Mouse (Mus musculus) ES-Bruce4 (cell line): ENCODE results near the gene Col28a1. TPM values are rescaled to one million over a fixed set of nuclear protein-coding genes. Genes with fewer than 3 reads are reported as not detected.

Experiments
- H3K27ac ChIP-seq: 2 replicates; pipeline ENCODE4 v1.5.1; 2012; ENCODE audit warnings: low read length, inconsistent platforms; ENCODE audit not compliant: insufficient read depth
- H3K27me3 ChIP-seq: 2 replicates; pipeline ENCODE4 v1.6.1; 2012; ENCODE audit warnings: mild to moderate bottlenecking, low read length, inconsistent platforms; ENCODE audit not compliant: control insufficient read depth, poor library complexity, insufficient read depth, severe bottlenecking
- H3K36me3 ChIP-seq: 2 replicates; pipeline ENCODE4 v1.6.1; 2012; ENCODE audit warnings: inconsistent platforms, mild to moderate bottlenecking, low read length, moderate library complexity; ENCODE audit not compliant: control insufficient read depth, poor library complexity, insufficient read depth, severe bottlenecking
- H3K4me1 ChIP-seq: one replicate; pipeline ENCODE4 v1.8.1; 2011; ENCODE audit warnings: low read length; ENCODE audit not compliant: control insufficient read depth, insufficient read depth
- H3K4me3 ChIP-seq: 2 replicates; pipeline ENCODE4 v1.5.1; 2011; ENCODE audit warnings: low read depth, mild to moderate bottlenecking, low read length
- H3K9ac ChIP-seq: 2 replicates; pipeline ENCODE4 v1.6.1; 2012; ENCODE audit warnings: low read depth, mild to moderate bottlenecking, inconsistent platforms; ENCODE audit not compliant: poor library complexity, severe bottlenecking
- H3K9me3 ChIP-seq: replicated peaks from 2 replicates; pipeline ENCODE4 v1.6.1; 2012; ENCODE audit warnings: mild to moderate bottlenecking, low read length, inconsistent platforms; ENCODE audit not compliant: control insufficient read depth, poor library complexity, insufficient read depth, severe bottlenecking
- CTCF ChIP-seq: IDR thresholded peaks from one replicate; pipeline ENCODE4 v1.8.1; 2011; ENCODE audit warnings: low read depth, low read length
- EP300 ChIP-seq: IDR thresholded peaks from 2 replicates; pipeline ENCODE4 v1.6.1; 2011; ENCODE audit warnings: low read depth, low read length; ENCODE audit not compliant: insufficient read depth
- POLR2A ChIP-seq: IDR thresholded peaks from one replicate; pipeline ENCODE4 v1.8.1; 2011; ENCODE audit warnings: low read length; ENCODE audit not compliant: insufficient read depth
- polyA plus RNA-seq: library from polyadenylated mRNA; stranded (reverse); fragments of >200 nt; gene quantifications from 2 replicates; pipeline ENCODE4 v1.2.4, GENCODE M21; 2011; ENCODE audit warnings: low read depth; ENCODE audit not compliant: missing spikeins, insufficient read depth, insufficient read length

Gene Col28a1
- polyA plus RNA-seq, 1 experiment, result not detected

DNA sequence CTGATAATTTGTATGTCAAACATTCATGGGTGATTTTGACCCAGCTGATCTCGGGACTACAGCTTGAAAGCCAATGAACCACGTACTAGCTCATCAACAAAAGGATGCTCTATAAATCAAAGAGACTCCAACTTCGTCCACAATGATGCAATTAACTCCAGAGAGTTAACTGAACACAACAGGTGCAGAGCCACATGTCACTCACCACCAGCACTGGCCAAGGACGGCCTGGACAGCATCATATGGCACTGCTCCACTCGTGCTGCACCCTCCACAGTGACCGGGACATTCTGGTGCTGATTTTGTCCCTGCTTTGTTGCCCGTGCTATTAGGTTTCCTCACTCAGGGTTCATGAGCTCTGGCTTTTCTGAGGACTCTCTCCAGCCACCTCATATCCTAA lies 107.6 kb downstream of the Col28a1 start:
- H3K4me3 ChIP-seq, result no peak overlapping the region
- no peaks in the 10 kb centered on the region for H3K4me1 ChIP-seq
- no peak overlapping the region for H3K9ac ChIP-seq
- no peaks in the 10 kb centered on the region for H3K36me3 ChIP-seq
- TF ChIP-seq CTCF (no peak), EP300 (no peak), POLR2A (no peak)
- no peaks in the 10 kb centered on the region for H3K27me3 ChIP-seq
- H3K9me3 ChIP-seq, result no peaks in the 10 kb centered on the region
- no peak overlapping the region for H3K27ac ChIP-seq

DNA sequence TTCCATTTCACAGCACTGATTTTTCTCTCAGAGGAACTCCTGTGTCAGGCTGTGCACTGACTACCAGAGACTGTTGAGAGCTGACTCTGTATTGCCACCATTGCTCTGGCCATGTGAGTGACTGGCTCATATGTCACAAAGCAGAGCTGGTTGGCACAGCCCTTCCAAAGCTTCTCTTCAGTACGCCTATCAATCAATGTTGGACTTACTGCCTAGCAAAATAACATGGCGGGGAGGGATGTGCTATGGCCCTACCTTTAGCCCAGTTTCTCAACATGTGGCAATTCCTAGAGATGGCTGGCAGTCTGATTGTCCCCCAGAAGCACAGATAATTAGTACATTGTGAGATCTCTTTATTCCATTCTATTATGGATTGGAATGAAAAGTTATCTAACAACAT lies 109.2 kb downstream of the Col28a1 start:
- Histone ChIP-seq H3K27ac (no peak overlapping the region), H3K36me3 (no peaks in the 10 kb centered on the region), H3K4me3 (no peak overlapping the region), H3K27me3 (no peaks in the 10 kb centered on the region), H3K9me3 (no peaks in the 10 kb centered on the region), H3K9ac (no peak overlapping the region), H3K4me1 (no peaks in the 10 kb centered on the region)
- TF ChIP-seq EP300 (no peak), CTCF (no peak), POLR2A (no peak)

DNA sequence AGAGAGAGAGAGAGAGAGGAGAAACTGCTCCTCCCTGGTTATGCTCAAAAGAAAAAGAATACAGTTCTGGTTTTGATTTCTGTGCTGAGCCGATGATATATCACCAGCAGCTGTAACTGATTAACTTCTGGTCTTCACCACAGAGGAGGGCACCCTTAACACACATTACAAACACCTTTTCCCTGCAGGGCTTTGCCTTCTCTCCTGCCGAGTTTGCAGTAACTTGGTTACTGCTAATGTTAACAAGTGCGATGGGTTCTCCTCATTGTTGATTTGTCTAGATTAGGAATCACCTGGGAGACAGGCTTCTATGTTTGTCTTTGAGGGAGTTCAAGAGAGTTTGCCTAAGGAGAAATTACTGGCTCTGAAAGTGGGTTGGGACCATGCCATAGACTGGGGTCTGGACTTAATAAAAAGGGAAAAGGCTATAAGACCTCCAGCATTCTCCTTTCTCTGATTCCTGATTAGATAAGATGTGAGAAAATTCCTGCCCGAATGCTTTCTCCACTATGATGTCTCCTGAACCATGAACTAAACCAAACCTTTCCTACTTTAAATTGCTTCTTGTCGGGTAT lies 114.8 kb downstream of the Col28a1 start:
- Histone ChIP-seq H3K9me3 (no peaks in the 10 kb centered on the region), H3K4me3 (no peak overlapping the region), H3K27me3 (no peaks in the 10 kb centered on the region), H3K4me1 (no peaks in the 10 kb centered on the region), H3K27ac (no peak overlapping the region), H3K36me3 (no peaks in the 10 kb centered on the region), H3K9ac (no peak overlapping the region)
- TF ChIP-seq EP300 (no peak), POLR2A (no peak), CTCF (no peak)

- H3K9ac ChIP-seq, result no peak overlapping the region
- no peaks in the 10 kb centered on the region for H3K9me3 ChIP-seq
- H3K27me3 ChIP-seq, result no peaks in the 10 kb centered on the region
- no peak overlapping the region for H3K27ac ChIP-seq
- H3K4me3 ChIP-seq, result no peak overlapping the region
- no peaks in the 10 kb centered on the region for H3K36me3 ChIP-seq
- TF ChIP-seq POLR2A (no peak), CTCF (no peak), EP300 (no peak)
- no peaks in the 10 kb centered on the region for H3K4me1 ChIP-seq
Observed at GRCm38 (mm10) chr6:8074914-8075313, 117.5 kb downstream of the Col28a1 start.

DNA sequence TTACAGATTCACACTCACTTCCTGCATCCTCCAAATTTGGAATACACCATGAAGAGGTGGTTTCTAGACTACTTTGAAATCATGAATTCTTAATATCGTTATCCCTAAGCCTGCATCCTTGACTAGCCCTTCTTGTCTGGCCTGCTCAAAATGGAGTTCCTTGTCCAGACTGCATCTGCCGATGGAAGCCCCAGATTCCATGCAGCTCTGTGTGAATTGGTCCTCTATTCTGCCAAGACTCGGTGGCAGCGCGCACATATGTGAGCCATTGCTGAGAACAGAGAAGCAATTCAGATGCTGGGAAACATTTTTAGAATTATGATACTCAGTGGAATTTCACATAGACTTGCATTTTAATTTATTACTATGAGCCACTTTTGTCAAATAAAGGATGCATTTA lies 123.4 kb downstream of the Col28a1 start:
- Histone ChIP-seq H3K27ac (no peak overlapping the region), H3K36me3 (no peaks in the 10 kb centered on the region), H3K27me3 (no peaks in the 10 kb centered on the region), H3K9ac (no peak overlapping the region), H3K4me3 (no peak overlapping the region), H3K9me3 (no peaks in the 10 kb centered on the region), H3K4me1 (no peaks in the 10 kb centered on the region)
- no peak for TF ChIP-seq EP300
- no peak for TF ChIP-seq POLR2A
- no peak for TF ChIP-seq CTCF

DNA sequence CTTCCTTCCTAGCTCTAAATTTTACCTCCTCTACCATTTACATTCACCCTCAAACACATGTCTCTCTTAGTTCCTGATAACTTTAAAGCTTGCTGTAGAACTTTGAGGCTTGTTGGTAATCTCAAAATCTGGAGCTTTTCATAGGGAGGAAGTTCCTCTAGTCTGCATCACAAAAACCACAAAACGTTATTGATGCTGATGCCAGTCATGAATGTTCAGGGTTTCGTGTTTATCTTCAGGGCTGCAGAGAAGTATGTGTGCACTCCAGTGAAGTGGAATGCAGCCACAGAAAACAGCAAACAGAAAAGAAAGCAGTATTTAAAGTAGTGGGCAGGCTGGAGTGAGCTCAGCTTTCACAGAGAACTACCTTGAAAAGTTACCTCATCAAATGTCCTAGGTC lies 124.0 kb downstream of the Col28a1 start:
- no peak overlapping the region for H3K27ac ChIP-seq
- no peak overlapping the region for H3K9ac ChIP-seq
- no peaks in the 10 kb centered on the region for H3K36me3 ChIP-seq
- TF ChIP-seq CTCF (no peak), POLR2A (no peak), EP300 (no peak)
- no peaks in the 10 kb centered on the region for H3K4me1 ChIP-seq
- no peaks in the 10 kb centered on the region for H3K27me3 ChIP-seq
- H3K9me3 ChIP-seq, result no peaks in the 10 kb centered on the region
- no peak overlapping the region for H3K4me3 ChIP-seq
